9 mouse cellular contexts compared by ENCODE assay signal in the genomic region with DNA sequence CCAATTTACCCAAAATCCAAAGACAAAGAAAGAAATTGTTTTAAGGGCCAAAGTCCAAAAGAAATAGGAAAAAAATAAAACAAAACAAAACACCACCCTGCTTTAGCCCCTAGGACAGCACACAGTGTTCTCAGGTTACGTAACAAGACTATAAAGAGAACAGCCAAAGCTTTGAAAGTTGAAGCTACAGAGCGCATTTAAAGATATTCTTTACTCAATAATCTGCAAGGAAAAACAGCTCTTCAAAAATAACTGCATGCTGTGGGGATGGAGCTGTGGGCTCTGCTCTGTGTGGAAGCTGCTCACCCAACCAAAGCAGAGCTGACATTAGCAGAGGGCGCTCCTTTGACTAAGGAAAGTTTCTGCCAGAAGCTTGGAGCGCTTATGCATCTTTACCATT.
A peak's percentile ranks its signal among the peaks of the same experiment; 100 is the strongest.
DNase-seq lines count a peak whose midpoint lies in the region; ATAC-seq and TF ChIP-seq lines count a peak whose summit lies in the region.
"Had no signal": no experiment of that assay in that cellular context is flagged by ENCODE, and none has a peak within 500 bp of the region (broad histone marks: within the 10 kb centered on the region; RNA-seq: fewer than 3 reads in every experiment).

No protein-coding gene starts in this region.

- H3K27ac ChIP-seq in kidney, embryonic 15.5 days: peak overlapping the region; percentile 59; the same call in 1 of the 2 replicates
- no peak overlapping the region for H3K27ac ChIP-seq in midbrain, embryonic 11.5 days (ENCODE audit: low read depth, low read length)

- WGBS in lung, adult 2 months: 75% methylated on average over 4 of the region's 4 CpGs
- 46% methylated on average over 4 of the region's 4 CpGs for WGBS in kidney, embryonic 15.5 days
- WGBS in midbrain, embryonic 11.5 days: 25% methylated on average over 4 of the region's 4 CpGs

- peak overlapping the region; percentile 2; the same call in 1 of the 2 replicates for H3K4me2 ChIP-seq in kidney, embryonic 15.5 days
- peak overlapping the region; percentile 51 for H3K4me2 ChIP-seq in myocyte (ENCODE audit: low read depth)
- H3K4me2 ChIP-seq in midbrain, embryonic 11.5 days: no peak overlapping the region

- peak; percentile 27 for DNase-seq in gastrocnemius, postnatal 25 days
- DNase-seq in gastrocnemius, adult 8-10 months (ENCODE audit: low spot score in 2 of 2): no peak
- DNase-seq in lung, postnatal 36 days: peak; percentile 39
- no peak for DNase-seq in lung, adult 2 months
- DNase-seq in thymus, postnatal 4 days: no peak
- no peak for DNase-seq in midbrain, embryonic 11.5 days (ENCODE audit: low spot score, missing footprints)
- DNase-seq: adrenal gland, postnatal 14 days had no signal

- no peaks in the 10 kb centered on the region for H3K9me3 ChIP-seq in kidney, embryonic 15.5 days (replicated peaks)
- no peaks in the 10 kb centered on the region for H3K9me3 ChIP-seq in midbrain, embryonic 11.5 days (ENCODE audit: control insufficient read depth, low read length)

- H3K4me1 ChIP-seq in lung, adult 2 months (ENCODE audit: control insufficient read depth, insufficient read depth, low read length): peaks cover 4% of the 10 kb centered on the region
- peaks cover 8% of the 10 kb centered on the region; the same call in 1 of the 2 replicates for H3K4me1 ChIP-seq in kidney, embryonic 15.5 days
- H3K4me1 ChIP-seq in midbrain, embryonic 11.5 days (ENCODE audit: control insufficient read depth, insufficient read depth, low read length): peaks cover 10% of the 10 kb centered on the region

- H3K36me3 ChIP-seq in kidney, embryonic 15.5 days: peaks cover 15% of the 10 kb centered on the region; the same call in 1 of the 2 replicates
- peaks cover 5% of the 10 kb centered on the region for H3K36me3 ChIP-seq in myocyte (ENCODE audit: control insufficient read depth, insufficient read depth)
- H3K36me3 ChIP-seq in midbrain, embryonic 11.5 days (ENCODE audit: control insufficient read depth, insufficient read depth, low read length): no peaks in the 10 kb centered on the region

- H3ac ChIP-seq in myocyte (ENCODE audit: control insufficient read depth, insufficient read length): no peak overlapping the region

- H3K4me3 ChIP-seq in lung, adult 2 months (replicated peaks; ENCODE audit: extremely low read depth, low read depth, low read length): no peak overlapping the region
- H3K4me3 ChIP-seq in kidney, embryonic 15.5 days (replicated peaks): no peak overlapping the region
- H3K4me3 ChIP-seq in myocyte: no peak overlapping the region
- no peak overlapping the region for H3K4me3 ChIP-seq in midbrain, embryonic 11.5 days (ENCODE audit: low read depth, low read length)

- TF ChIP-seq POLR2A in lung, adult 2 months (IDR thresholded peaks at IDR 0.05; ENCODE audit: borderline replicate concordance, extremely low read depth, low read depth, low read length): no peak
- no peak for TF ChIP-seq POLR2A in myocyte (IDR thresholded peaks at IDR 0.05; ENCODE audit: insufficient read length, low read depth)

- H3K9ac ChIP-seq in kidney, embryonic 15.5 days: no peak overlapping the region
- H3K9ac ChIP-seq in midbrain, embryonic 11.5 days (ENCODE audit: low read length): no peak overlapping the region

- H3K79me2 ChIP-seq in myocyte (ENCODE audit: control insufficient read depth, insufficient read depth): peaks cover 48% of the 10 kb centered on the region

- TF ChIP-seq CTCF in lung, adult 2 months (IDR thresholded peaks at IDR 0.05; ENCODE audit: insufficient read depth, low read length): no peak

- no peaks in the 10 kb centered on the region for H3K27me3 ChIP-seq in kidney, embryonic 15.5 days
- no peaks in the 10 kb centered on the region for H3K27me3 ChIP-seq in myocyte (ENCODE audit: control insufficient read depth, insufficient read depth, insufficient read length)
- H3K27me3 ChIP-seq in midbrain, embryonic 11.5 days (ENCODE audit: control insufficient read depth, insufficient read depth, low read length): no peaks in the 10 kb centered on the region

- no peak for ATAC-seq in kidney, embryonic 15.5 days (replicated peaks; ENCODE audit: low FRiP score)
- ATAC-seq in midbrain, embryonic 11.5 days (ENCODE audit: low FRiP score): no peak

TF ChIP-seq in myocyte, 11 proteins besides CTCF, POLR2A, EP300 and RAD21:
- TF ChIP-seq E2F4 (IDR thresholded peaks at IDR 0.05; ENCODE audit: insufficient read depth) (no peak), REST (IDR thresholded peaks at IDR 0.05; ENCODE audit: insufficient read depth, insufficient read length) (no peak), SRF (IDR thresholded peaks at IDR 0.05; ENCODE audit: control insufficient read depth, insufficient read length, low read depth) (no peak), TCF12 (IDR thresholded peaks at IDR 0.05; ENCODE audit: insufficient read depth, poor library complexity, severe bottlenecking) (no peak), MYOD1 (IDR thresholded peaks at IDR 0.05; ENCODE audit: control insufficient read depth in 1 of 3, insufficient read length in 2 of 3, low read depth in 2 of 3) (no peak), USF1 (IDR thresholded peaks at IDR 0.05; ENCODE audit: low read depth) (no peak), MYOG (IDR thresholded peaks at IDR 0.05; ENCODE audit: control insufficient read depth in 1 of 3, insufficient read depth in 1 of 3, insufficient read length in 2 of 3, low read depth in 2 of 3) (no peak), CEBPB (IDR thresholded peaks at IDR 0.05; ENCODE audit: insufficient read depth, poor library complexity, severe bottlenecking) (no peak), POLR2AphosphoS2 (IDR thresholded peaks at IDR 0.05; ENCODE audit: insufficient read length, low read depth) (no peak)

Comparison
In these comparisons a context has a peak if more than half of its experiments do, and no peak if none do; other contexts are left out.
1. DNase-seq: peak in gastrocnemius, postnatal 25 days (single experiment) and lung, postnatal 36 days (single experiment); none in gastrocnemius, adult 8-10 months (0 of 2), lung, adult 2 months (single experiment), thymus, postnatal 4 days (single experiment) and midbrain, embryonic 11.5 days (single experiment).